Mouse (Mus musculus) G1E (cell line): ENCODE data around the gene Zc3h10.

Experiments used
- CTCF ChIP-seq: IDR thresholded peaks from 2 replicates; pipeline ENCODE4 v1.5.1; 2012; ENCODE audit warnings: low read depth, low read length, inconsistent platforms, mixed read lengths
- GATA1 ChIP-seq: IDR thresholded peaks from 2 replicates; pipeline ENCODE4 v1.6.1; 2012; ENCODE audit warnings: borderline replicate concordance, low read length, inconsistent platforms, mixed read lengths
- GATA2 ChIP-seq: IDR thresholded peaks from 2 replicates; pipeline ENCODE4 v1.6.1; 2012; ENCODE audit warnings: low read depth, low read length, inconsistent platforms, borderline replicate concordance
- POLR2AphosphoS5 ChIP-seq: IDR thresholded peaks from 2 replicates; pipeline ENCODE4 v1.6.1; 2012; ENCODE audit warnings: low read depth, low read length, inconsistent platforms; ENCODE audit not compliant: insufficient replicate concordance
- TAL1 ChIP-seq: conservative IDR thresholded peaks from 2 replicates; pipeline ENCODE4 v1.6.1; 2012; ENCODE audit warnings: low read depth, low read length, inconsistent platforms, mixed read lengths

GRCm38 (mm10) chr10:128584386-128584785 is 36.8 kb upstream of the Zc3h10 start:
- no peak for TF ChIP-seq CTCF
- TF ChIP-seq GATA1, result no peak
- no peak for TF ChIP-seq TAL1
- TF ChIP-seq POLR2AphosphoS5, result no peak
- no peak for TF ChIP-seq GATA2
